Mouse (Mus musculus): ENCODE measurements around the gene Sgpp1.
A peak's percentile ranks its signal among the peaks of the same experiment; 100 is the strongest.

Sgpp1 gene

DNA sequence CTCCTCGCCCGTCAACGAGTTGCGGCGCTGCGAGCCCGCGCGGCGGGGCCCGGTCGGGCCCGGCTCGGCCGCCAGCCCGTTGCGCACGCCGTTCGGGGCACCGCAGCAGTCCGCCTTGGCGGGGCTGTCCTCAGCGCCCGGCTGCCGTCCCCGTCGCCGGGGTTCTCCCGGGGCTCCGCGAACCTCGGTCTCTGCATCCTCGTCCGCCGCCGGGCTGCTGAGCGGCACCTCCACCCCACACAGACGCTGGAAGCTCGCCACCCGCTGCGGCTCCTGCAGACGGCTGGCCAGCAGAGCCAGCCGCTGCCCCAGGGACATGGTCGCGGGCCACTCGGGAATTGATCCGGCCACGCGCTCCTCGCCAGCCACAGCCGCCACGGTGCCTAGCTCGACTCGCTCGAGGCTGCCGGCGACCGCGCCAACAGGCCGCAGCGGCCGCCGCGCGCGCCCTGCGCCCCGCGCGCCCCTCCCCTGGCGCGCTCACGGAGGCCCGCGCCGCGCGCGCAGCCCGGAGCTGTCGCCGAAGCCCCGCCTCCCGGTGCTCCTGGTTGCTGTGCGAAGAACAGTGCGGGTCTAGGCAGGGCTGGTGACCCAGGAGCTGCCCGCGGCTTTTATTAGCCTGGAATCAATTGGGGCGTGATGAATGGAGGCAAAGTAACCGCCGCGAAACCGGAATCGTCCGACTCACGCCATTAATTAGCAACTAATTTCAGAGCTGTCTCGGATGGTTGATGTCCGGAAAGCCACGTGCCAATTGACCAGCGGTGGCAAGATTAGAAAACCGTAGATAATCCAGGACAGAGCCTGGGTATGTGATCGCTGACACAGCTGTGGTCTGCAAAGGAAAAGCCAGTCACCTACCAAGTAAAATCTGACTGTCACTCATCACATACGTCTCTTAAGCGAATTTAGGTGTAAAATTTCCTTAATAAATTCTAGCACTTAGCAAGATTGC, at the start of gene Sgpp1:
Gene Sgpp1 (minus strand): TSS at position 484 of the 955 bp plus-strand sequence.
- peak; percentile 85 for DNase-seq

DNA sequence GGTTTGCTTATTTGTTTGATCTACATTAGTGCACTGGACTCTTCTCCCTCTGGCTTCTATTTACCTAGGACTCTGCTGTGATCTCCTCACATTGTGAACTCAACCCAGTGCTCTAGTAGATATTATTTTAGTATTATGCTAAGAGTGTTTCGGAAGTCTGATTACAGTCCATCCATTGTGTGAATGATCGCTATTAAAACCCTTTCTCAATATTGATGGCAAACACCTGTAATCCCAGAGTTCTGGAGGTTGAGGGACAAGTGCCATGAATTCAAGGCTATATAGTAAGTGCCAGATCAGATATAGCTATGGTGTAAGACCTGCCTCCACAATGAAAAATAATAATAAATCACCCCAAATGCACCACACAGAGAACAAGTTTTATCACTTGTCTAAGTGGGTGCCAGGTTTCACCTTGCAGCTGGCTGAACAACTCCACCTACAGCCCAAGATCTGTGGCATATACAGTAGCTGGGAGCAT, 48.8 kb upstream of the Sgpp1 start:
- no peak for DNase-seq

GRCm38 (mm10) chr12:75781995-75782394, 46.5 kb upstream of the Sgpp1 start:
- DNase-seq = no peak

DNA sequence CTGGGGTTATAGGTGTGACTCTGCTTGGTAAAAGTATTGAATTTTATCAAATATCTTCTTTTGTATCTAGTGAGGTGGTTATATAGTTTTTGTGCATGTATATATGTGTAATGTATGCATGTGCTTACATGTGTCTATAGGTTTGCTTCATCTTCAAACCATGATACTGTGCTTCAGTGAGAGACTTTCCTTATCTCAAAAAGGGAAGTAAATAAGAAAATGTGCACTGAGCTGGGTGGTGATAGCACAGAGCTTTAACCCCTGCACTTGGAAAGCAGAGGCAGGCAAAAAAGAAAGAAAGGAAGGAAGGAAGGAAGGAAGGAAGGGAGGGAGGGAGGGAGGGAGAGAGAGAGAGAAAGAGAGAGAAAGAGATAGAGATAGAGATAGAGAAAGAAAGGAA, 45.9 kb upstream of the Sgpp1 start:
- DNase-seq = no peak

- no peak for DNase-seq
Measured at GRCm38 (mm10) chr12:75772424-75773034, 37.0 kb upstream of the Sgpp1 start.

- no peak for DNase-seq
Measured at GRCm38 (mm10) chr12:75771410-75771809, 35.9 kb upstream of the Sgpp1 start.

DNA sequence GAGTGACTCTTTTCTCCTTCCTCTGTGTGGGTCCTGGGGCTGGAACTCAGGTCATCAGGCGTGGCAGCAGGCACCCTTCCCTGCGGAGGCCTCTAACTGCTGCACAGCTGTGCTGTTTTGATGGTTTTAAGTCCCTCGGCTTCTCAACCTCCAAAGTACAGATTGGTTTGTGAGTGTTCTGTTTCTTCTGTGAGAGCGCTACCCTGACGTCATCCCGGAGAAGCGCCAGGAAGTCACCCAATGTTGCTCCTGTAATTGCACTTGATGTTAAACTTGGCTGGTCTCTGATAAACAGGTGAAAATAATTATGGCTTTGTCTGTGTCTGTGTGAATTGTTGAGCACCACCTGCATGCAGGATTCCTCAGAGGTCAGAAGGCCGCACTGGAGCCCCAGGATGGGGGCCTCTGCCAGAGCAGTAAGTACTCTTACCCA, 31.4 kb upstream of the Sgpp1 start:
- DNase-seq = no peak

GRCm38 (mm10) chr12:75766395-75766794, 30.9 kb upstream of the Sgpp1 start:
- no peak for DNase-seq

DNA sequence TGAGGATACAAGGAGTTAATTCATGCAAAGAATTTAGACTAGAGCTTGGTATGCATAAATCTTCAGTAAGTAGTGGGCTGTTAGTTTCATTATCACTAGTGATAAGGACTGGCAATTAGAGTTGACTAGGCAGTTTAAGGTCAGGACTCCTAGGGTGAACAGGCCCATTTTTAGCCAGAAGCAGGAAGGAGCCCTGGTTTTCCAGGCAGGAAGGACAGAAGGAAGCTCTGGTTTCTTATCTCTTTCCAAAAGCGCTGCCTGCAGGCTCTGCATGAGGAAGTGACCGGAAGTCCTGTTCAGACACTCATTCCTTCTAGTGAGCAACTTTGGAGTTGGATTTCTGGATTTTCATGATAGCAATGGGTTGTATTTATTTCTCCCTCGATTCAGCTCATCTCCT, 30.2 kb upstream of the Sgpp1 start:
- no peak for DNase-seq

DNA sequence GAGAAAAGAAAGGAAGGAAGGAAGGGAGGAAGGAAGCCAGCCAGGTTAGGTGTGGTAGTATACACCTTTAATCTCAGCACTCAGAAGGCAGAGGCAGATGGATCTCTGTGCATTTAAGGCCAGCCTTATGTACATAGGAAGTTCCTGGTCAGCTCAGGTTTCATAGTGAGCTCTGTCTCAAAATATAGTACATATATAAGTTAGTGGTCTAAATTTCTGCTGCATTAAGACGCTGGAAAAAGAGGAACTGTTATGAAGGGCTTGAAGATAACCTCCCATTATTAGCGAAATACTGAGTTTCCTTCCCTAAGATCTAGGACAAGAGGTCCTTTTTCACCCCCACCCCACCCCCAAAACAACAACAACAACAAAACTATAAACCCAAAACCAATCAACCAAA, 20.9 kb upstream of the Sgpp1 start:
- no peak for DNase-seq

GRCm38 (mm10) chr12:75753730-75754129, 18.2 kb upstream of the Sgpp1 start:
- DNase-seq = no peak

- DNase-seq = no peak
Measured at GRCm38 (mm10) chr12:75752077-75752476, 16.5 kb upstream of the Sgpp1 start.

- no peak for DNase-seq
Measured at GRCm38 (mm10) chr12:75748574-75748973, 13.0 kb upstream of the Sgpp1 start.

DNA sequence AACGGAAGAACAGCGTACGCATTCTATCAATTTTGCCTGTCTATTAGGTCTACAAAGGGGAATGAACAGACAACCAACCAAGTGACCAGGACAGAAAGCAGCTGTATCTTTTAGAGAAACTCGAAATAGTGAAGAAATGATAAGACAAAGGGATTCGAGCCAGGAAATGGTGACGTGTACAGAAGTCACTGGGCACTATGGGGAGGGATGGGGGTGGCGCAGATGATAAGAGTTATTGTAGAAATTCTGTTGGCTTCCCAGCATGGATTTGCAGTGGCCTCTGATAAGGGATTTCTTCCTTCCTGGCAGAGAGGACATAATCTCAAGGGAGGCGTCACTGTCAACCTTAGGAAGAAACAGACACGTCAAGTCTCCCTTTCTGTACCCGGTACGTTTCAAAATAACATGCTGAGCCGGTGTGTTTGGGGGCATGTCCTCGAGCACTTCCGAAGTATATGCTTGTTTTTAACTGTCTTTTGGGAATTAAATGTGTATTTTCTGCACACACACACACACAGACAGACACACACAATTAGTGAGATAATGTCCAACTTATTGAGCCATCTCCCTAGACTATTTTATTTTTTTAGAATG, 10.3 kb upstream of the Sgpp1 start:
- no peak for DNase-seq

DNA sequence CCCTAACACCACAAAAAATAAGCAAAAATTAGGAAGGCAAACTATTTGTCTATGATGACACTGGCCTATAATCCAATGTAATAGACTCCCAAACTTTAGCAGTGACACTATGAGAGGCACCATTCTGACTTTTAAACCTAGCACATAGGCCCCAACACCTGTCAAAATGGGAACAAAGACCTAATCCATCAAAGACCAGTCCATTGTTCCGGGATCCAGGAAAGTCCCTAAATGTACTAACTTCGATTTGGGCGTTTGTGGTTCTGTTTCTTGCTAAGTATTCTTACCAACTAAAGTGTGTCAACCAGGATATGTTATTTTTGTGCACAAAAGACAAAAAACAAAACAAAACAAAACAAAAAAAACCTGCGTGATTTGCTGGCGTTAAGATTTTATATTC, 6.6 kb upstream of the Sgpp1 start:
- no peak for DNase-seq

- DNase-seq = no peak
Measured at GRCm38 (mm10) chr12:75741273-75741672, 5.7 kb upstream of the Sgpp1 start.

- DNase-seq = no peak
Measured at GRCm38 (mm10) chr12:75740451-75740850, 4.9 kb upstream of the Sgpp1 start.

GRCm38 (mm10) chr12:75739611-75740010, 4.1 kb upstream of the Sgpp1 start:
- DNase-seq = no peak

GRCm38 (mm10) chr12:75736296-75736695, 767 bp upstream of the Sgpp1 start:
- DNase-seq = peak; percentile 42

DNA sequence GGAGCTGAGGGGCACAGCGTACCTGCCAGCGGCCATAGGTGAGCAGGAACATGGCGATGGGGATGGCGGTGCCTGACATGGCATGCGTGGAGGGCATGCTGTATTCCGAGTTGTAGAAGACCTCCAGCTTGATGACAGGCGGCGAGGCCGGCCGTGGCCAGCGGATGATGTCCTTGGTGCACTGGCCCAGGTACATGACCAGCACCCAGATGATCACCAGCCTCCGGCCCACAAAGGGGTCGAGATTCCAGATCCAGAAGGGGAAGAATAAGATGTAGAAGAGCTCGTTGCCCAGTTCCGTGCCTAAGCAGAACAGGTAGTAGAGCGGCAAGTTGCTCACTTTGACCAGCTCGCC, 661 bp downstream of the Sgpp1 start:
- DNase-seq = no peak

DNA sequence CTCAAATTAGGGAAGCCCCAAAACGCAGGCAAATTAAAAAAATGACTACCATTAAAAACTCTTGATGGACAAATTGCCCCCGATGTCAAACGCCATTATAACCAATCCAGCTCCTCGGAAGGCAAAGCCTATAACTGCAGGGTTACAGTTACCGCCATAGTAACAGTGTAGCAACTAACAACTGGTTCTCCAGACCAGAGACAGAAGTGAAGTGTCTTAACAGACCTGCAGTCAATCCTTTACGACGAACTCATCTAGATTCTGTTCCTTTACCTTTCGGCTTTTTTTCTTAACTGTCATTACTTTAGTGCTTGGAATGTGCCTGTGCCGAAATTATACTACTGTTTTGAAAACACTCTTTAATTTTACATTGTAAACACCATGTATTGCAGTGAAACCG, 1.4 kb downstream of the Sgpp1 start:
- no peak for DNase-seq

- DNase-seq = no peak
Measured at GRCm38 (mm10) chr12:75733331-75734070, 2.0 kb downstream of the Sgpp1 start.

DNA sequence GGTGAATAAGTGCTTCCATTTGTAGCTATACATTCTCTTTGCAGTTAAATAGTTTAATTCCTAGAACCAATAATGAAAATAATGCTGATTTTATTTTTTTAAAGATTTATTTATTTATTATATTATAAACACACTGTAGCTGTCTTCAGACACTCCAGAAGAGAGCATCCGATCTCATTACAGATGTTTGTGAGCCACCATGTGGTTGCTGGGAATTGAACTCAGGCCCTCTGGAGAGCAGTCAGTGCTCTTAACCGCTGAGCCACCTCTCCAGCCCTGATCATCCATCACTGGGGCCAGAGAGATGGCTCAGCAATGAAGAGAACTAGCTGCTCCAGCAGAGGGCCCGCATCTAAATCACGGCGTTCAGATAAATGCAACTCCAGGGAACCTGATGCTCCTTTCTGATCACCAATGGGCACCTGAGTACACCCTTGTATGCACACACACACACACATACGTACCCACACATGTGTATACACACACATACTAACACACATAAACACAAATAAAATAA, 3.5 kb downstream of the Sgpp1 start:
- no peak for DNase-seq
